Comparison of ENCODE assay signal across 8 mouse cellular contexts in genomic region chr17:47008506-47008905, GRCm38 (mm10). TPM values are rescaled to one million over a fixed set of nuclear protein-coding genes. Genes with fewer than 3 reads are reported as not detected.
DNase-seq lines count a peak whose midpoint lies in the region; ATAC-seq and TF ChIP-seq lines count a peak whose summit lies in the region.

No protein-coding gene starts in this region.

- WGBS in heart, embryonic 11.5 days (ENCODE audit: insufficient replicate concordance): 42% methylated on average over 8 of the region's 8 CpGs
- 59% methylated on average over 8 of the region's 8 CpGs for WGBS in hindbrain, embryonic 13.5 days
- WGBS in midbrain, embryonic 11.5 days: 74% methylated on average over 8 of the region's 8 CpGs

- ATAC-seq in heart, embryonic 11.5 days (replicated peaks; ENCODE audit: insufficient number of reproducible peaks, low FRiP score, low TSS enrichment): no peak
- no peak for ATAC-seq in hindbrain, embryonic 13.5 days (ENCODE audit: low FRiP score)
- ATAC-seq in midbrain, embryonic 11.5 days (ENCODE audit: low FRiP score): no peak

- no peak overlapping the region; the same call in 1 of the 2 replicates for H3K9ac ChIP-seq in heart, embryonic 11.5 days (ENCODE audit: low read depth, low read length)
- H3K9ac ChIP-seq in hindbrain, embryonic 13.5 days: peak overlapping the region; percentile 94
- no peak overlapping the region; the same call in 1 of the 2 replicates for H3K9ac ChIP-seq in midbrain, embryonic 11.5 days (ENCODE audit: low read length)

- H3K27me3 ChIP-seq in heart, embryonic 11.5 days (ENCODE audit: control insufficient read depth, insufficient read depth, low read length): no peaks in the 10 kb centered on the region
- no peaks in the 10 kb centered on the region for H3K27me3 ChIP-seq in hindbrain, embryonic 13.5 days
- no peaks in the 10 kb centered on the region for H3K27me3 ChIP-seq in midbrain, embryonic 11.5 days (ENCODE audit: control insufficient read depth, insufficient read depth, low read length)

- peak overlapping the region; percentile 65 for H3K4me3 ChIP-seq in heart, embryonic 11.5 days (ENCODE audit: low read depth, low read length)
- peak overlapping the region; percentile 84 for H3K4me3 ChIP-seq in bone marrow macrophage, adult 2 months (ENCODE audit: insufficient read depth, low read length)
- peak overlapping the region; percentile 96 for H3K4me3 ChIP-seq in hindbrain, embryonic 13.5 days
- no peak overlapping the region for H3K4me3 ChIP-seq in midbrain, embryonic 11.5 days (ENCODE audit: low read depth, low read length)

- no peak for TF ChIP-seq CTCF in bone marrow macrophage, adult 2 months (IDR thresholded peaks at IDR 0.05; ENCODE audit: low read depth, low read length)

- TF ChIP-seq POLR2A in bone marrow macrophage, adult 2 months (IDR thresholded peaks at IDR 0.05; ENCODE audit: borderline replicate concordance, low read depth, low read length): no peak

- H3K36me3 ChIP-seq in heart, embryonic 11.5 days (ENCODE audit: control insufficient read depth, insufficient read depth, low read length): no peaks in the 10 kb centered on the region
- peaks cover 12% of the 10 kb centered on the region; the same call in 1 of the 2 replicates for H3K36me3 ChIP-seq in hindbrain, embryonic 13.5 days
- H3K36me3 ChIP-seq in midbrain, embryonic 11.5 days (ENCODE audit: control insufficient read depth, insufficient read depth, low read length): 0 out of 2 replicates have a peak, but pooled peaks cover 4% of the 10 kb centered on the region

- DNase-seq in heart, adult 18-20 months: no peak
- DNase-seq in midbrain, embryonic 11.5 days (ENCODE audit: low spot score, missing footprints): no peak
- DNase-seq in testis, postnatal 10 days (ENCODE audit: low spot score): no peak
- no peak for DNase-seq in layer of hippocampus, adult 8-10 months (ENCODE audit: low spot score in 2 of 2)
- no peak for DNase-seq in urinary bladder, adult 18-20 months (ENCODE audit: low spot score in 2 of 2)

- H3K4me1 ChIP-seq in heart, embryonic 11.5 days (ENCODE audit: control insufficient read depth, insufficient read depth, low read length): peaks cover 13% of the 10 kb centered on the region; the same call in 1 of the 2 replicates
- H3K4me1 ChIP-seq in bone marrow macrophage, adult 2 months (ENCODE audit: control insufficient read depth, insufficient read depth, low read length): peaks cover 28% of the 10 kb centered on the region
- H3K4me1 ChIP-seq in hindbrain, embryonic 13.5 days (replicated peaks): peaks cover 40% of the 10 kb centered on the region
- peaks cover 10% of the 10 kb centered on the region for H3K4me1 ChIP-seq in midbrain, embryonic 11.5 days (ENCODE audit: control insufficient read depth, insufficient read depth, low read length)

- H3K4me2 ChIP-seq in heart, embryonic 11.5 days: peak overlapping the region; percentile 89
- H3K4me2 ChIP-seq in hindbrain, embryonic 13.5 days: peak overlapping the region; percentile 66
- peak overlapping the region; percentile 81 for H3K4me2 ChIP-seq in midbrain, embryonic 11.5 days

- no peaks in the 10 kb centered on the region for H3K9me3 ChIP-seq in heart, embryonic 11.5 days (replicated peaks; ENCODE audit: control insufficient read depth, low read length)
- H3K9me3 ChIP-seq in hindbrain, embryonic 13.5 days: no peaks in the 10 kb centered on the region
- no peaks in the 10 kb centered on the region for H3K9me3 ChIP-seq in midbrain, embryonic 11.5 days (ENCODE audit: control insufficient read depth, low read length)

- H3K27ac ChIP-seq in heart, embryonic 11.5 days (ENCODE audit: low read depth, low read length): no peak overlapping the region
- no peak overlapping the region for H3K27ac ChIP-seq in bone marrow macrophage, adult 2 months (ENCODE audit: insufficient read depth, low read depth, low read length)
- no peak overlapping the region for H3K27ac ChIP-seq in hindbrain, embryonic 13.5 days
- no peak overlapping the region for H3K27ac ChIP-seq in midbrain, embryonic 11.5 days (ENCODE audit: low read depth, low read length)

RNA-seq across cellular contexts. Expression of gene Ubr2, which starts 1.9 kb away (rescaled TPM):
- polyA plus RNA-seq in heart, embryonic 11.5 days (2014; fragmentation: Nextera tagmentation; extraction: Ambion mirVana): 17.9 and 18.2 TPM in 2 replicates
- 10 to 100 TPM; 68.8 to 77.6 TPM for total RNA-seq in heart, adult 18-20 months (2021)
- 53.7 and 55.1 TPM in 2 replicates for polyA plus RNA-seq in bone marrow macrophage, adult 2 months (2012; ENCODE audit: insufficient read depth, insufficient read length, missing spikeins)
- polyA plus RNA-seq in hindbrain, embryonic 13.5 days (2015; fragmentation: Nextera tagmentation; extraction: Ambion mirVana): 14.8 and 16.2 TPM in 2 replicates
- polyA plus RNA-seq in midbrain, embryonic 11.5 days (2014; fragmentation: Nextera tagmentation; extraction: Ambion mirVana): 18.1 and 18.7 TPM in 2 replicates
- 10 to 100 TPM; 54.3 to 73.3 (median 66.3) TPM for total RNA-seq in layer of hippocampus, adult 8-10 months (2022)
